Mouse (Mus musculus): Measurements from ENCODE around the gene Plxnc1.

Gene Plxnc1

DNA sequence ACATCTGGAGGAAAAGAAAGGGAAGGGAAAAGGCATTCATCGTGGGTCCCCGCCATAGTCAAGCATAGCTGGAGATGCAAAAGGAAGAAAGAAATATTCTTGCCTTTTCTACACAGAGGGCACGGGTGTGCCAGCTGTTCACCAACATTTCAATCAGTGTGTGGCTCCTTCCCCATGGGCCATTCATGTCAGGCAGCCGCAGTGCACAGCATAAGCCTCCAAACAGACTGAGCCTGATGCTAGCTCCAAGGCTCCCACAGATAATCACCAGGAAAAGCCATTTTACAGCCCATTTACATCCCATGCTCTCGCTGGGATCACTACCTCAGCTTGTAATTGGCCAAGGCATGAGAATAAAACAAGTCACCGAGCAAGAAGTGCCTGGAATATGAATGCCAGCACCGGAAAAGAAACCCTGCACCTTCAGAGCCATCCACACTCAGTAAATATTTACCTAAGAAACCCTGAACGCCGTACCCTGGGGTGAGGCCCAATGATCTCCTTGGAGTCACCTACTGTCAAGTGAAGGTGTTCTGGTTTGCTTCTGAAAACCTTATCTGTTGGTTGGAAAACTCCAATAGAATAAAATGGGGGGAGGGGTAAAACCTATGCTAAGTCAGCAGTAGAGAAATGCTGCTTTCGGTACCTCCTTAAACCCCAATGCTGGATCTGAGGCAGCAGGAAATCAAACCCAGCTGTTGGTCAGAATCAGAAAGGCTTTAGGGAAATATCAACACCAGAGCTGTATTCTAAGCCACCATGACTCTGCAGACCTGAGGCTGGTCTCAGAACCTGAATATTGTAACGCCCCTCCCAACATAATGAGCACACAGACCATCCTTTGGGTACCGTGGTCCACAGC is 77.4 kb downstream of the Plxnc1 start:
- no peak for DNase-seq

DNA sequence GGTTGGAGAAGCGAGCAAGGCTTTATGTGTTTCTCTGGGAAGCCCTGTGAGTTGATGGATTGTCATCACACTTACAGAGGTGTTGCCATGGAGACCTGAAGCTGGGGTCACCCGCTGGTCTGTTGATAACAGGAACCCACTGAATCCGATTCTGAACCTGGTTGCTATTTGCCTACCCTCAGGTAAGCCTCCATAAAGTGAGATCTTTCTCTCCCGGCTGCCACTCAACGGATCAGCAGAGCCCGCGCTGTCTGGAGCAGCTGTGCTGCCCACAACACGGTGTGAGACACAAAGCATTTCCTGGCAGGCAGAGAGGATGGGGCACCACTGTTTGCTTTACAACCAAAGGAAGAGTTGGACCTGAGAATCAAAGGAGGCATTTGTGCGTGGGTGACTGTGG is 79.4 kb downstream of the Plxnc1 start:
- DNase-seq: peak; percentile 20

- DNase-seq: no peak
These were observed 80.3 kb downstream of the Plxnc1 start for GRCm38 (mm10) chr10:94864199-94864928.

- DNase-seq: no peak
These were observed 81.4 kb downstream of the Plxnc1 start for GRCm38 (mm10) chr10:94863251-94863650.

DNA sequence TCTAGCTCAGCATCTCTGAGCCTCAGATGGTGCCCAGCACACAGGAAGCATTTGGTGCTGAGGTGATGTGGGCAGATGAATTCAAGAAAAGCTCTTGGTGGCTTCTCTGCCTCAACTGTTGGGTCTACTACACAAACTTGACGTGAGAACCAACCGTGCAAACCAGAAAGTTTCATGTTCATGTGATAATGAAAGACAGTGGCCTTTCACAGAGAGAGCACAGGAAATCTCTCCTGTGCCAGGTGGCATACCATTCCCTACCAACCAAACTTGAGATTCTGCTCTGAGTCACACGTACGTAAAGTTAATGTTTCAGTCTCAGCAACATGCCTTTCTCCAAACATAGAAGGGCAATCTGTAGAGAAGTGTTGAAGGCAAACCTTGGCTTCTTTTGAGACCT is 83.8 kb downstream of the Plxnc1 start:
- DNase-seq: no peak

DNA sequence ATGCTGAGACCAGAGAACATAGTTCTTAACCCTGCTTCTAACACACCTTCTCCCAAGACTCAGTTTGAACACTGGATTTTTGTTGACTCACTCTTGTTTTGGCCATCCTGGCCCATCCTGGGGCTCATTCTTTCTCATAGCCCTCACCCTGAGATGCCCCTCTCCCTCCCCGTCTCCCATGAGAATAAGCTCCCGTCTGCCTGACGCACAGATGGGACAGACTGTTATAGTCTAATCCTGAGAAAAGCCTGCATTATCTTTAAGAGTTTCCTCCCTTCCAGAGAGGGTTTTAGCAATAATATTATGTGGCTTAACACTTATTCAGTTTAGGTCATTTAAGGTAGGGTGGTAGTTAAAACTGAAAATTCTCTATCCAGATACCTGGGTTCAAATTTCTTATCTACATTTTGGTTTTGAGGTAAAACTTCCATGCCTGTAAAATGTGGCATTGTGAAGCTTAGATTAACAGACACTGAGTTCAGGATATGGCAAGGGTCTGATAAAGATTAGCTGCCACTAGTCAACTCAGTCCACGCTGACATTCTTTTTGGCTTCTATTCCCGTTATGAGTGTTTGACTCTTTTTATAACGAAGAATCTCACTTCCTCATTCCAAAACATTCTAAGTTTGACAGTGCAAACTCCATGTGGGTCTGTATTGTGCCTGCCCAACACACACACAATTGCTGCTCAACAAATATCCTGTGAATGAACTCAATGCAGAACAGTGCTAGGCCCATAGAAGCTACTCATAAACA is 86.2 kb downstream of the Plxnc1 start:
- no peak for DNase-seq

GRCm38 (mm10) chr10:94850565-94850964 is 94.1 kb downstream of the Plxnc1 start:
- DNase-seq: no peak

GRCm38 (mm10) chr10:94849930-94850329 is 94.7 kb downstream of the Plxnc1 start:
- DNase-seq: no peak

GRCm38 (mm10) chr10:94849360-94849759 is 95.3 kb downstream of the Plxnc1 start:
- no peak for DNase-seq

DNA sequence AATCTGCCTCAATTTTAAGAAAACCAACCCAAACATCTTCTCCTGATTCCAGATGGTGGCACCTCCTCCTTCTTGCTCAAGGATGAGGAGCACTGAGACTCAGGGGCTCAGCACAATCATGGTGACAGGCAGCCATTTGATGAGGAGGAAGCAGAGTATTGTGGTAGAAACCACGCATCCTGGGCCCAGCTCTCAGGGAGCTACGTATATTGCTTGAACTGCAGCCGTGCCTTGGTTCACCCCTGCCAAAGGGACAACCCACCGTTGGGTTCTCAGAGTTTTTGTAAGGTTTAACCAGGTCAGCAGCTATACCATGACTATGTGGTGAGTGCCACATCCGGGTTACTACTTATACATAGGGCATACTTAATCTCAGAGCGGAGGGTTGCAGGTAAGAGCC is 96.3 kb downstream of the Plxnc1 start:
- peak; percentile 41 for DNase-seq

- DNase-seq: no peak
These were observed 98.0 kb downstream of the Plxnc1 start for GRCm38 (mm10) chr10:94846501-94847105.

DNA sequence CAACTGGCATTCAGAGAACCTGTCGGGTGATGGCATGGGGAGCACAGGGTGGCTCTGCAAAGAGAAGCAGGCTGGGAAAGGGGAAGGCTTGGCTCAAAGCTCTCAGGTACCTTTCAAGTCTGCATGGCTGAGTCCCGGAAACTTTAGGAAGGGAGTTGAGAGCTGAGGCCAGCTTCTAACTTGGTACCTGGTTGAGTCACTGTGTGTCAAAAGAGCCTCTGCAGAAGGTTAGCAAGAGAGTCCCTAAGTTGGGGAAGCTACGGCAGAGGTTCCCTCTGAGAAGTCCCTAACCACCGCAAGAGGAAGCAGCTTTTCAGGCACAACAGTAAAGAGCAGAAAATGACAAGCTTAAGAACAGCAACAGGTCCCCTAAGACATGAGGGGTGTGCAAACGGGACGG is 99.9 kb downstream of the Plxnc1 start:
- DNase-seq: no peak

GRCm38 (mm10) chr10:94835874-94836273 is 108.8 kb downstream of the Plxnc1 start:
- no peak for DNase-seq

- peak; percentile 82 for DNase-seq
These were observed 115.2 kb downstream of the Plxnc1 start for GRCm38 (mm10) chr10:94829407-94829806.

- DNase-seq: peak; percentile 26
These were observed 115.9 kb downstream of the Plxnc1 start for GRCm38 (mm10) chr10:94828734-94829230.

GRCm38 (mm10) chr10:94827890-94828733 is 116.5 kb downstream of the Plxnc1 start:
- DNase-seq: peak; percentile 69

DNA sequence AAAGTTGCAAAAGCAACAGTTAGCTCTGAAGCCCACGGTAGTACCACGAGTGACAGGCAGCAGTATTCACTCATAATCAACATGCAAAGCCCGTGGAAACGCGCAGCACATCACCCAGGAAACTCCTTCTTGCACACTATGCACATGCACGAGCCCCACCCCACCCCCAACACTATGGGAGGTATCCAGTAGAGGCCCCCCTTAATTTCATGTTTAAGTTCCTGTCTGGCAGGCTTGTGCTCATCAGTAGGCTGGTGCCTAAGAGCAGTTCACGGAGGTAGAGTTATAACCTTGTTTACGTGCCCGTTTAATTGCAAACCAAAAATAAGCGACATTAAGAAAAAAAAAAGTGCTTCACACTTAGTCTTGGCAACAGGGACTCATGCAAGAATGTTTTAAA is 117.3 kb downstream of the Plxnc1 start:
- peak; percentile 58 for DNase-seq

DNA sequence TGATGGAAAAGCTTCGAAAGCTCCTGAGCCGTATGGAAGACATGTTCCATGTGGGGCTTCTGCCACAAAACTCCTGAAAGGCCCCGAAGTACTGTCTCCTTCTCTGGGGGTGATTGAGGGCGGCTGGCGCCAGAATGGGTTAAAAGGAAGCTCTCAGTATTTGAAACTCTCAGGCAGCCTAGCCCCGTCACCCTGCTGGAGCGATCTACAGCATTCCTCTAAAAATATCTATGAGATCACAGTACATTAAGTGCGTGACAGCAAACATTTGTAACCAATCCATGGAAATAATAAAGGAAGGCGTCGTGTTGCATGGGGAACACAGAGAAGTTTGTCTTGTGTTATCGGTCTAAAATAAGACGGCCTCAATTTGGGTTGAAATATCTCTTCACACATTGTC is 118.2 kb downstream of the Plxnc1 start:
- DNase-seq: no peak

GRCm38 (mm10) chr10:94825951-94826350 is 118.7 kb downstream of the Plxnc1 start:
- DNase-seq: no peak

- DNase-seq: no peak
These were observed 120.5 kb downstream of the Plxnc1 start for GRCm38 (mm10) chr10:94823971-94824760.

Data from thymus, postnatal 14 days (tissue).